Mouse (Mus musculus) hindbrain, embryonic 11.5 days (tissue): ENCODE results near the gene Krtap28-13. TPM values are rescaled to one million over a fixed set of nuclear protein-coding genes. Genes with fewer than 3 reads are reported as not detected.

Source experiments
- ATAC-seq: fragments of 200-750 bp; cut with Nextera tagmentation; 2 replicates; pipeline ENCODE4 v1.8.0; 2017; ENCODE audit warnings: mild to moderate bottlenecking, moderate TSS enrichment, moderate library complexity; ENCODE audit not compliant: low FRiP score
- DNase-seq: peaks from one replicate; pipeline ENCODE4 v3.0.0-alpha.2; 2015; ENCODE audit warnings: low spot score
- H3K27ac ChIP-seq: fragments of 300-500 bp; sonication (generic); 2 replicates; pipeline ENCODE4 v1.5.1; 2014; ENCODE audit warnings: mild to moderate bottlenecking, low read depth, low read length
- H3K27me3 ChIP-seq: fragments of 300-500 bp; sonication (generic); 2 replicates; pipeline ENCODE4 v1.6.1; 2014; ENCODE audit warnings: mild to moderate bottlenecking, low read length, moderate library complexity, mixed read lengths; ENCODE audit not compliant: control insufficient read depth, insufficient read depth
- H3K36me3 ChIP-seq: fragments of 300-500 bp; sonication (generic); 2 replicates; pipeline ENCODE4 v1.6.1; 2014; ENCODE audit warnings: mild to moderate bottlenecking, low read length, moderate library complexity, mixed read lengths; ENCODE audit not compliant: control insufficient read depth, insufficient read depth
- H3K4me1 ChIP-seq: fragments of 300-500 bp; sonication (generic); replicated peaks from 2 replicates; pipeline ENCODE4 v1.6.1; 2014; ENCODE audit warnings: low read length, mixed read lengths; ENCODE audit not compliant: control insufficient read depth, insufficient read depth
- H3K4me2 ChIP-seq: fragments of 300-500 bp; sonication (generic); replicated peaks from 2 replicates; pipeline ENCODE4 v1.6.1; 2014; ENCODE audit warnings: mild to moderate bottlenecking, low read depth, low read length
- H3K4me3 ChIP-seq: fragments of 300-500 bp; sonication (generic); 2 replicates; pipeline ENCODE4 v1.5.1; 2014; ENCODE audit warnings: low read depth, low read length
- H3K9ac ChIP-seq: fragments of 300-500 bp; sonication (generic); 2 replicates; pipeline ENCODE4 v1.6.1; 2014; ENCODE audit warnings: low read depth, low read length
- H3K9me3 ChIP-seq: fragments of 300-500 bp; sonication (generic); 2 replicates; pipeline ENCODE4 v1.6.1; 2016; ENCODE audit warnings: low read length; ENCODE audit not compliant: control insufficient read depth
- WGBS: fragments of 180-500 bp; shearing (Covaris S2); extraction: QIAGEN DNeasy Blood & Tissue Kit; methylation state at CpG from one replicate; pipeline ENCODE4 v1.1.7; 2014; 5-methylcytosine and 5-hydroxymethylcytosine counted together
- polyA plus RNA-seq: library from polyadenylated mRNA; unstranded; fragments of >200 nt; fragmentation: Nextera tagmentation; extraction: Ambion mirVana; gene quantifications from 2 replicates; pipeline ENCODE4 v1.2.1, GENCODE M21; 2014

Gene Krtap28-13
- polyA plus RNA-seq, 1 experiment from 2014 or later = not detected

- H3K27me3 ChIP-seq = no peaks in the 10 kb centered on the region
- H3K27ac ChIP-seq = no peak overlapping the region
- 79% methylated on average over 4 of the region's 4 CpGs for WGBS
- H3K4me1 ChIP-seq = no peaks in the 10 kb centered on the region
- no peak overlapping the region for H3K4me3 ChIP-seq
- H3K9ac ChIP-seq = no peak overlapping the region
- no peaks in the 10 kb centered on the region for H3K9me3 ChIP-seq
- no peak overlapping the region for H3K4me2 ChIP-seq
- H3K36me3 ChIP-seq = no peaks in the 10 kb centered on the region
- no peak for DNase-seq
- no peak for ATAC-seq
Observed at GRCm38 (mm10) chr1:83039080-83039479, 21.6 kb upstream of the Krtap28-13 start.

GRCm38 (mm10) chr1:83042380-83042779, 18.4 kb upstream of the Krtap28-13 start, which contains the start of gene Krtap28-10:
Krtap28-10 (minus strand) TSS chr1:83042480.
- H3K27me3 ChIP-seq = no peaks in the 10 kb centered on the region
- no peak within 1 kb of the TSS for H3K9ac ChIP-seq
- H3K4me1 ChIP-seq = no peaks in the 10 kb centered on the region
- no peaks in the 10 kb centered on the region for H3K36me3 ChIP-seq
- DNase-seq (no peak), ATAC-seq (no peak)
- no peak within 1 kb of the TSS for H3K27ac ChIP-seq
- 91% methylated on average over 2 of the region's 2 CpGs for WGBS
- no peak within 1 kb of the TSS for H3K4me2 ChIP-seq
- H3K9me3 ChIP-seq = no peaks in the 10 kb centered on the region
- no peak within 1 kb of the TSS for H3K4me3 ChIP-seq

DNA sequence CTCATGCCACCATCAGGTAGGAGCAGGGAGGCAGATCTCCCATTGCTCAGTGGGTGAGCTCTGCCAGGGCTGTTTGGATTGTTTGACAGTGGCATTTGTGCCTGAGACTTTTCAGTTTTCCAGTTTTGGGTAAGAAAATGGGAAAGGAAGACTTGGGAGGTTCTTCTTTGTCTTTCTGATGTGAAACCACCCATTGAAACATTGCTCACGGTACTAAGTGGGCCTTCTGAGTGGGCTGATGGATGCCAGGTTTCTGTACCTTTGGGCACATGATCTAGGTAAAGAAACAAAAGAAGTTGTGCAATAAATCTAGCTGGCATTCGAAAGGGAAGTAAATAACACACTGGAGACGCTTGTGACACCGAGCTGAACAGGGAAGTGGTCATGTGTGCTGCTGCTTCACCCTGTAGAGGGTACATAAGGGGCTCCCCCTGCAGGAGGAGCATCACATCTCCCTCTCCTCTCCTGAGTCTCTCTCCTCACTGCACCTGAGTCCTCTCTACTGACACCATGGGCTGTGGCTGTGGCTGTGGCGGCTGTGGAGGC, 15.8 kb upstream of the Krtap28-13 start, which contains the start of gene Gm47969:
Gene Gm47969, plus strand, starts transcription at position 51 of the 546 bp plus-strand sequence.
- 90% methylated on average over 5 of the region's 5 CpGs for WGBS

GRCm38 (mm10) chr1:83058481-83058880, 2.2 kb upstream of the Krtap28-13 start:
- Histone ChIP-seq H3K9ac (no peak overlapping the region), H3K4me3 (no peak overlapping the region), H3K27ac (no peak overlapping the region), H3K4me2 (no peak overlapping the region), H3K9me3 (no peaks in the 10 kb centered on the region), H3K27me3 (no peaks in the 10 kb centered on the region), H3K36me3 (no peaks in the 10 kb centered on the region), H3K4me1 (no peaks in the 10 kb centered on the region)
- WGBS = 67% methylated on average over 1 of the region's 1 CpGs
- DNase-seq (no peak), ATAC-seq (no peak; the same call in 1 of the 2 replicates)

More for the DNA sequence above, 15.8 kb upstream of the Krtap28-13 start, which contains the start of gene Gm47969:
- H3K9me3 ChIP-seq = no peaks in the 10 kb centered on the region
- H3K9ac ChIP-seq = no peak within 1 kb of the TSS
- no peak within 1 kb of the TSS for H3K27ac ChIP-seq
- H3K4me1 ChIP-seq = no peaks in the 10 kb centered on the region
- ATAC-seq (no peak), DNase-seq (no peak)
- H3K4me3 ChIP-seq = no peak within 1 kb of the TSS
- H3K4me2 ChIP-seq = no peak within 1 kb of the TSS
- H3K27me3 ChIP-seq = no peaks in the 10 kb centered on the region
- no peaks in the 10 kb centered on the region for H3K36me3 ChIP-seq

DNA sequence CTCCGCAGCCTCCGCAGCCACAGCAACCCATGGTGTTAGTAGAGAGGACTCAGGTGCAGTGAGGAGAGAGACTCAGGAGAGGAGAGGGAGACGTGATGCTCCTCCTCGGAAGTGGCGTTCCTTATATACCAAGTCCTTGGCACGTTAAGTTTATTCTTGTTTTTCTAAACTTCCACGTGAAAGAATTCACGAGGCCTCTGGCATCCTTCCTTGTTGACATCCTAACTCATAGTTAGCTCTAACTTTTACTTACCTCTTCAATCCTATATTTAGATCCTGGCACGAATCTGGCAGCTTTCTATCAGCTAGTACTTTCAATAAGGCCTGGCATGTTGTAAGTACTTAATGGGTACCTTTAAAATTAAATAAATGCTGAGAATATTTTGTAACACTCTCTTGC, 1.5 kb upstream of the Krtap28-13 start, which contains the start of gene A030005K14Rik:
Gene A030005K14Rik, minus strand, starts transcription at position 101 of the 400 bp plus-strand sequence.
- DNase-seq = no peak
- no peaks in the 10 kb centered on the region for H3K36me3 ChIP-seq
- no peaks in the 10 kb centered on the region for H3K9me3 ChIP-seq
- ATAC-seq = no peak
- no peaks in the 10 kb centered on the region for H3K4me1 ChIP-seq
- no peak within 1 kb of the TSS for H3K27ac ChIP-seq
- no peaks in the 10 kb centered on the region for H3K27me3 ChIP-seq
- no peak within 1 kb of the TSS for H3K4me2 ChIP-seq
- 91% methylated on average over 9 of the region's 9 CpGs for WGBS
- no peak within 1 kb of the TSS for H3K9ac ChIP-seq
- no peak within 1 kb of the TSS for H3K4me3 ChIP-seq

- H3K27me3 ChIP-seq = no peaks in the 10 kb centered on the region
Observed at GRCm38 (mm10) chr1:83064851-83065250, 4.1 kb downstream of the Krtap28-13 start.

DNA sequence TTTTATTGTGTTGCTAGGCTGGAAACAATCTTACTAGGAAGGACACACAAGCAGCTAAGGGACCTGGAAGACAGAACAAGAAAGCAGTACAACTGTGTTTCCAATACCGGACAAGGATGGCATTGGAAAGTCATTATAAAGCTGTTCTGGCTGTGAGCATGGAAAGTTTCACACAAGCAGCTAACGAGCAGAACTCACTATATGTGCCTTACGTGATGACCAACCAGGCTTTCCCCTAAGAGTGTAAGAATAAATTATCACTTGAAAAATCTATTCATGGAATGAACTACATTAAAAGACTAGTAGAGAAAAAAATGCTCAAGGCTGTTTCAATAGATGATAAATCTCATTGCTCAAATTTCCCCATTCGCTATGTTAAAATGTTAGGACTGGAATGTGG, 5.8 kb downstream of the Krtap28-13 start:
- H3K36me3 ChIP-seq = no peaks in the 10 kb centered on the region
- H3K4me1 ChIP-seq = no peaks in the 10 kb centered on the region
- DNase-seq (no peak), ATAC-seq (no peak)
- H3K9ac ChIP-seq = no peak overlapping the region
- H3K4me2 ChIP-seq = no peak overlapping the region
- WGBS = 91% methylated on average over 4 of the region's 4 CpGs
- H3K27me3 ChIP-seq = no peaks in the 10 kb centered on the region
- no peak overlapping the region for H3K27ac ChIP-seq
- no peaks in the 10 kb centered on the region for H3K9me3 ChIP-seq
- H3K4me3 ChIP-seq = no peak overlapping the region

More at GRCm38 (mm10) chr1:83064851-83065250, 4.1 kb downstream of the Krtap28-13 start:
- DNase-seq (peak; percentile 71), ATAC-seq (no peak)
- Histone ChIP-seq H3K9ac (no peak overlapping the region), H3K4me2 (no peak overlapping the region), H3K9me3 (no peaks in the 10 kb centered on the region), H3K4me3 (no peak overlapping the region), H3K4me1 (no peaks in the 10 kb centered on the region), H3K36me3 (no peaks in the 10 kb centered on the region), H3K27ac (no peak overlapping the region)
- WGBS = 34% methylated on average over 3 of the region's 3 CpGs

DNA sequence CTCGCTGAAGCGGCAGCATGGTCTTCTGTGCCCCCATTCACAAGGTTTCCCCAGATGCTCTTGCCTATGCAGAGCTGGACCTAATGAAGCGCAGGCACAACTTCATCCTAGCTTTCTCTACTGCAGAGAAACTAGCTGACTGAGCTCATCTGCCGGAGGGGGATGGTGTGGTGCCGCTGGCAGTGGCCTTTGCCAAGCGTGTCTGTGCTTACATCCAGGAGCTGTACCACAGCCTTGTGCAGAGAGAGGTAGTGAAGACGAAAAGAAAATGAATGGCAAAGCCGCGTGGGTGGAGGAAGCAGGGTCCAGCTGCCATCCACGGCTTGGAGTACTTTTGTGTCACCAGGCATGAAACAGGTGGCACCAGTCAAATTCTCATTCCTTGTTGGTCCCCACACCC, 6.5 kb downstream of the Krtap28-13 start:
- Histone ChIP-seq H3K4me2 (no peak overlapping the region), H3K36me3 (no peaks in the 10 kb centered on the region), H3K4me1 (no peaks in the 10 kb centered on the region), H3K27me3 (no peaks in the 10 kb centered on the region), H3K9ac (no peak overlapping the region), H3K27ac (no peak overlapping the region), H3K9me3 (no peaks in the 10 kb centered on the region), H3K4me3 (no peak overlapping the region)
- 93% methylated on average over 10 of the region's 10 CpGs for WGBS
- ATAC-seq (no peak), DNase-seq (no peak)

- Histone ChIP-seq H3K9me3 (no peaks in the 10 kb centered on the region), H3K36me3 (no peaks in the 10 kb centered on the region), H3K27ac (no peak overlapping the region), H3K27me3 (no peaks in the 10 kb centered on the region), H3K4me1 (no peaks in the 10 kb centered on the region), H3K4me2 (no peak overlapping the region), H3K9ac (no peak overlapping the region), H3K4me3 (no peak overlapping the region)
- WGBS = 46% methylated on average over 15 of the region's 15 CpGs
- ATAC-seq = no peak
- DNase-seq = no peak
Observed at GRCm38 (mm10) chr1:83075526-83076189, 14.9 kb downstream of the Krtap28-13 start.
